Mouse (Mus musculus) thymus, adult 2 months (tissue): ENCODE measurements around the gene Dapl1.

Experiments used
- CTCF ChIP-seq: fragments of 200-500 bp; IDR thresholded peaks from 2 replicates; pipeline ENCODE4 v1.5.1; 2012; ENCODE audit warnings: mild to moderate bottlenecking, control low read depth, low read length, moderate library complexity, borderline replicate concordance; ENCODE audit not compliant: control insufficient read depth, poor library complexity, insufficient read depth; ENCODE audit errors: extremely low read depth
- POLR2A ChIP-seq: fragments of 200-500 bp; IDR thresholded peaks from 2 replicates; pipeline ENCODE4 v1.6.1; 2012; ENCODE audit warnings: mild to moderate bottlenecking, low read length, control low read depth, moderate library complexity; ENCODE audit not compliant: control insufficient read depth, poor library complexity, insufficient read depth; ENCODE audit errors: extremely low read depth

DNA sequence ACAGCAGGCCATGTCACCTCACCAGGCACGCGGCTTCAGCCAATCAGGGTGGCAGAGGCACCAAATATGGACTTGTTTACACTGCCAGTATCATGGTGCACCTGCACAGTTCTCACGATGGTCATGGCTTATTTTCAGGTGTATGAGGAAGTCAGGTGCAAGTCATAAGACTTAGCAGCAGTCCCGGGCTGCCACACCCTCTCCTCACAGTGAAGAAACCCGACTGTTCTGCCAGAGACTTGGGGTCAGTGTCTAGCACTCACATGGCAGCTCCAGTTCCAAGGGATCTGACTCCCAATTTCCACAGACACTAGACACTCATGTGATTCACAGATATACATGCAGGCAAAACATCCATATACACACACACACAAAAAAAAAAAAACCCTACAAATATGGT is 18.1 kb upstream of the Dapl1 start:
- TF ChIP-seq POLR2A (no peak), CTCF (no peak)
